Mouse (Mus musculus) midbrain, postnatal 0 days (tissue): ENCODE measurements around the gene Tmem143. TPM values are rescaled to one million over a fixed set of nuclear protein-coding genes. Genes with fewer than 3 reads are reported as not detected.

ENCODE experiments used
- ATAC-seq: fragments of 200-750 bp; cut with Nextera tagmentation; 2 replicates; pipeline ENCODE4 v1.8.0; 2017; ENCODE audit warnings: moderate number of reproducible peaks, mild to moderate bottlenecking, moderate TSS enrichment, moderate library complexity; ENCODE audit not compliant: low FRiP score
- DNase-seq: peaks from one replicate; pipeline ENCODE4 v3.0.0-alpha.2; 2015; ENCODE audit warnings: low spot score
- H3K27ac ChIP-seq: fragments of 300-500 bp; sonication (generic); 2 replicates; pipeline ENCODE4 v1.5.1; 2014; ENCODE audit warnings: low read depth, mild to moderate bottlenecking, low read length, mixed read lengths
- H3K27me3 ChIP-seq: fragments of 300-500 bp; sonication (generic); 2 replicates; pipeline ENCODE4 v1.6.1; 2014; ENCODE audit warnings: low read length, control low read depth, mixed read lengths; ENCODE audit not compliant: insufficient read depth
- H3K36me3 ChIP-seq: fragments of 300-500 bp; sonication (generic); 2 replicates; pipeline ENCODE4 v1.6.1; 2014; ENCODE audit warnings: low read length, control low read depth, mixed read lengths; ENCODE audit not compliant: insufficient read depth
- H3K4me1 ChIP-seq: fragments of 300-500 bp; sonication (generic); 2 replicates; pipeline ENCODE4 v1.6.1; 2014; ENCODE audit warnings: mild to moderate bottlenecking, control low read depth, antibody characterized with exemption, low read length, mixed read lengths; ENCODE audit not compliant: insufficient read depth
- H3K4me2 ChIP-seq: fragments of 300-500 bp; sonication (generic); 2 replicates; pipeline ENCODE4 v1.6.1; 2014; ENCODE audit warnings: low read depth, mild to moderate bottlenecking, low read length, mixed read lengths; ENCODE audit not compliant: poor library complexity, severe bottlenecking
- H3K4me3 ChIP-seq: fragments of 300-500 bp; sonication (generic); 2 replicates; pipeline ENCODE4 v1.5.1; 2014; ENCODE audit warnings: low read depth, mild to moderate bottlenecking, low read length, moderate library complexity
- H3K9ac ChIP-seq: fragments of 300-500 bp; sonication (generic); replicated peaks from 2 replicates; pipeline ENCODE4 v1.6.1; 2014; ENCODE audit warnings: mild to moderate bottlenecking, low read length, moderate library complexity, mixed read lengths; ENCODE audit not compliant: poor library complexity, severe bottlenecking
- H3K9me3 ChIP-seq: fragments of 300-500 bp; sonication (generic); 2 replicates; pipeline ENCODE4 v1.6.1; 2016; ENCODE audit warnings: low read length, control low read depth
- CTCF ChIP-seq: IDR thresholded peaks from 2 replicates; pipeline ENCODE4 v1.5.1; 2016; ENCODE audit warnings: antibody characterized with exemption, mild to moderate bottlenecking
- WGBS: fragments of 180-500 bp; shearing (Covaris S2); extraction: QIAGEN DNeasy Blood & Tissue Kit; methylation state at CpG from one replicate; pipeline ENCODE4 v1.1.7; 2014; 5-methylcytosine and 5-hydroxymethylcytosine counted together
- polyA plus RNA-seq: library from polyadenylated mRNA; unstranded; fragments of >200 nt; fragmentation: Nextera tagmentation; extraction: Ambion mirVana; gene quantifications from 2 replicates; pipeline ENCODE4 v1.2.1, GENCODE M21; 2015
- total RNA-seq: library from RNA; depleted of rRNA; stranded (reverse); fragments of >200 nt; gene quantifications from 2 replicates; pipeline ENCODE4 v1.2.3, GENCODE M21; 2014

Tmem143 gene
- total and polyA plus RNA-seq, 2 experiments from 2014 or later = 5.6 to 41.6 TPM

DNA sequence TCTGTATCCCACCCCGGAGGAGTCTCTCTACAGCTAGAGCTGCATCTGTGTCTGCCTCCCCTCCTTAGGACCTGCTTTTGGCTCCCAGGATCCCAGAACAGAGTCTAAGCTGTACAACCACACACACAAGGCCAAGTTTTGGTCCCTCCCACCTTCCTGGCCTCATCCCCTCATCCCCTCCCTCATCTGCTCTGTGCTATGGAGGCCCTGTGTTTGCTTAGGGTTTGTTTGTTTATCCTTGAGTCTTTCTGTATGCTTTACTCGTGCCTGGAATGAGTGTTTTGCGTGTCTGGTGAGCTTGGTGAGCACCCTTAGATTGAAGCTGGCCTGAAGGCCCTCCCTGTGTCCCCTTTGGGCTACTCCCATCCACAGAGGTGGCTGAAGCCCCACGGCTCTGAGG is 37.7 kb upstream of the Tmem143 start:
- no peak overlapping the region for H3K27ac ChIP-seq
- no peak for TF ChIP-seq CTCF
- H3K4me1 ChIP-seq = 0 out of 2 replicates have a peak, but pooled peaks cover 2% of the 10 kb centered on the region
- no peak overlapping the region for H3K4me3 ChIP-seq
- H3K9me3 ChIP-seq = no peaks in the 10 kb centered on the region
- peaks cover 4% of the 10 kb centered on the region; the same call in 1 of the 2 replicates for H3K27me3 ChIP-seq
- ATAC-seq = no peak
- no peak for DNase-seq
- 70% methylated on average over 4 of the region's 4 CpGs for WGBS
- H3K4me2 ChIP-seq = no peak overlapping the region
- no peak overlapping the region for H3K9ac ChIP-seq
- H3K36me3 ChIP-seq = peaks cover 17% of the 10 kb centered on the region

DNA sequence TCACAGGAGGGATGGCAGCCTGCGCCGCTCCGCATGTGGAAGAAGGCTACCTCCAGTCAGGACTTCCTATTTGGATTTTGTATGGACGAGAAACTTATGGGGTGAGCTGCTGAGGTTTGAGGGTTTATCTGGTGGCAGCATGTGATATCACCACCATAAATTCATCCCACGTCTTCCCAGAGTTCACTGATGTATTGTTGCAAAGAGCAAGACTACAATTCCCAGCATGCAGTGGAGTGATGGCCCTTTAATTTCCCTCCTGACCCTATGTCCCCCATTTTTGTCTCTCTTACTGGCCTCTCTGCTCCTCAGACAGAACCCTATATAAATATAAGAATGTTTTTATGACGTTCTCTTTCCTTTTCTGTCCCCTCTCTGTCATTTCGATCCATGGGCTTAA is 33.9 kb upstream of the Tmem143 start:
- WGBS = 89% methylated on average over 7 of the region's 7 CpGs

DNA sequence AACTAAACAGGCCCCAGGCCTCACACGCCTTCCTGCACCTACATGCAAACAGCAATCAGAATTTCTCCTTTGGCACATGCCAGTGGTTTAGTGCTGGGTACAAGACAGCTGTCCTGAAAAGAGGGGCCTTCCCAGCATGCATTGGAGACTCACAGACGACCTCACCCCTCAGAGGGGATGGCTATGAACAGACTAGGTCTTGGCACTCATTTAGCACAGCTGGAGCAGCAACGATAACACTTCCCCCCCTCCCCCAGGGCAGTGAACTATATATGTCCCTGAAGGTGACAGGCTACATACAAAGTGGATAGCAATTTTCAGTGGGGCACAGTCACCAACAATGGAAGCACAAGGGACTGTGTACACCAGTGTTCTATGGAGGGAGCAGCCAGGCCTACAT is 32.3 kb upstream of the Tmem143 start:
- WGBS = 61% methylated on average over 3 of the region's 3 CpGs
- no peak for TF ChIP-seq CTCF
- no peak for ATAC-seq

More for the DNA sequence above, 33.9 kb upstream of the Tmem143 start:
- Histone ChIP-seq H3K4me2 (no peak overlapping the region), H3K9me3 (no peaks in the 10 kb centered on the region), H3K4me1 (peaks cover 9% of the 10 kb centered on the region), H3K9ac (no peak overlapping the region), H3K27me3 (peaks cover 4% of the 10 kb centered on the region; the same call in 1 of the 2 replicates), H3K4me3 (no peak overlapping the region), H3K27ac (no peak overlapping the region), H3K36me3 (peaks cover 7% of the 10 kb centered on the region; the same call in 1 of the 2 replicates)
- no peak for TF ChIP-seq CTCF
- DNase-seq = no peak
- no peak for ATAC-seq

DNA sequence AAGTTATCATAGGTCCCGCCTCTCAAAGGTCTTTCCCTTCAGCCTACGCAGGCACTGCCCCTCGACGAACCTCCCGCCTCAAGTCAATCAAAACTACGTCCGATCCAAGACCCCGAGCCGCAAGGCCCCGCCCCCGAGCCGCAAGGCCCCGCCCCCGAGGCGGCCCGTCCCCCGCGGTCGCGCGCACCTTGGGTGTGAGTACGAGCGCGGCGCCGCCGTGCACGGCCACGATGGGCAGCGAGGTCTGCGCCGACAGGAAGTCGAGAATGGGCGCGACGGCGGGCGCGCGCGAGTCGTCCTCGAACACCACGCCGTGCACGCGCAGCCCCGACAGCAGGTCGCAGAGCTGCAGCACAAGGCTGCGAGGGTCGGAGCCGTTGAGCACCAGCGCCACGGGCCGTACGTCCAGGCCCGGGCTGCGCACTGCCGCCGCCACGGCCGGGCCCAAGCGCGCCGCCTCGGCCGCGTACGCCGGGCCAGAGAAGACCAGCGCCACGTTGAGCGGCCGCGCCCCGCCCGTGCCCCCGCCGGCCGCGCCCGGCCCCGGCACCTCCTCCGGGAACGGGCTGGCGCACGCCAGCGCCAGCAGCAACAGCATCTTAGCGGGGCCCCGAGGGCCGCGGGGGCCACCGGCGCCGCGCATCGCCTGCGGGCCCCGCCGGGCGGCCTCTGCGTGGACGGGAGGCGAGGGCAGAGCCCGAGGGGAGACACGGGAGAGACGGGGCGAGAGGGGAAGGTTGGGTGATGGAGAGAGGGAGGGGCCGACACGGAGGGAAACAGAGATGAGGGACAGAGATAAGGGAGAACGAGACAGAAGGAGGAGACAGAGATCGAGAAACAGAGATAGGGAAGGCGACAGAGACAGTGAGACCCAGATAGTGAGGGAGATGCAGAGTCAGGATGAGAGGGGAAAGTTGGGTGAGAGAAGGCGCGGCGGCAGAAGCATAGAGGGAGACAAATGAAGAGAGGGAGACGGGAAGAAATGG is 30.5 kb upstream of the Tmem143 start:
- Histone ChIP-seq H3K9ac (peak overlapping the region; percentile 91), H3K4me2 (peak overlapping the region; percentile 88), H3K27me3 (peaks cover 4% of the 10 kb centered on the region; the same call in 1 of the 2 replicates), H3K4me3 (peak overlapping the region; percentile 71), H3K36me3 (peaks cover 5% of the 10 kb centered on the region; the same call in 1 of the 2 replicates), H3K9me3 (no peaks in the 10 kb centered on the region), H3K27ac (peak overlapping the region; percentile 69), H3K4me1 (peaks cover 15% of the 10 kb centered on the region)
- WGBS = 1% methylated on average over 110 of the region's 117 CpGs
- ATAC-seq (peak; percentile 62), DNase-seq (peak; percentile 96)
- no peak for TF ChIP-seq CTCF

More for the DNA sequence above, 32.3 kb upstream of the Tmem143 start:
- Histone ChIP-seq H3K4me2 (no peak overlapping the region), H3K27ac (no peak overlapping the region), H3K27me3 (peaks cover 4% of the 10 kb centered on the region; the same call in 1 of the 2 replicates), H3K4me1 (peaks cover 15% of the 10 kb centered on the region), H3K36me3 (peaks cover 7% of the 10 kb centered on the region; the same call in 1 of the 2 replicates), H3K9ac (no peak overlapping the region), H3K9me3 (no peaks in the 10 kb centered on the region), H3K4me3 (no peak overlapping the region)
- DNase-seq = no peak

DNA sequence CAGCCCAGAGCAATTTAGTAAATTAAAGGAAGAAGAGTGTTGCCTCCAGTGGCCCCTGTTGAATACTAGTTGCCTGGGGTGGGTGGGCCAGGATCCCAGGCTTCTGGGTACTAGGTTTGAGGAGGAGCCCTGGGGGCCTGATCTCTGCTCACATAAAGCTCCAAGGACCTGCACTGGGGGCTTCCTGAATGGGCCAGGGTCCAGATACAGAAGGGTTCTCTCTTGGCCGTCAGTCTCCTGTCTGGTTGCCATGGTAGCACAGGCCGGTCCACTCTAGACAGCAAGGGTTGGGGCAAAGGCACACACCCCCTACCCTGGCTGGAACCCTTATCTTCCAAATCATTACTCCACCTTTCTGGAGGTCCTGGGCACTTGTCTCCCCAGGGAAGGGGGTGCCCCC is 28.9 kb upstream of the Tmem143 start:
- Histone ChIP-seq H3K9me3 (no peaks in the 10 kb centered on the region), H3K9ac (peak overlapping the region; percentile 91), H3K36me3 (no peaks in the 10 kb centered on the region), H3K27me3 (no peaks in the 10 kb centered on the region), H3K27ac (no peak overlapping the region), H3K4me3 (peak overlapping the region; percentile 71), H3K4me2 (peak overlapping the region; percentile 88), H3K4me1 (peaks cover 15% of the 10 kb centered on the region)
- DNase-seq = no peak
- 4% methylated on average over 2 of the region's 2 CpGs for WGBS
- no peak for TF ChIP-seq CTCF
- no peak for ATAC-seq
